Mouse (Mus musculus): Measurements from ENCODE around the gene Ndufv1. TPM values are rescaled to one million over a fixed set of nuclear protein-coding genes. Genes with fewer than 3 reads are reported as not detected.
"Not testable (repeated sequence)": the region's sequence is repeated elsewhere in the genome, so short reads cannot be mapped to it uniquely, and the experiment has no call there.

Gene Ndufv1
- polyA plus RNA-seq, 1 experiment from 2014 or later: 223 TPM

DNA sequence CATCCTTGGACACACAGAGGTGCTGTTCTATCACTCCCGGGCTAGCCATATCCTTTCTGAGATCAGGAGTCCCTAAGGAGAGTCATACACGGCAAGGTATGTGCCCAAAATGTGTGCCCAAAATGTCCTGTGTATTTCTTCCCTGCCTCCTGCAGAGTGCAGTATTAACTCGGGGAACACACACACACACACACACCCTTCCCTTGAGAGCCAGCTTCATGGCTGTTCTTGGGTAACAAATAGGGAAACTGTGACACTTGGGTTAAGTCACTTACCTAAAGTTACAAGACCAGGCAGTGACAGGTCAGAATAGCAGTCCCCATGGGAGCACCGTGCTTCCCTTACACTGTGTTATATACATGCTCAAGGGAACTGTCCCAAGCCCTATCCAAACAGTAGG is 48.6 kb downstream of the Ndufv1 start:
- Histone ChIP-seq H3K4me3 (ENCODE audit: low read length) (no peak overlapping the region), H3K4me1 (ENCODE audit: control insufficient read depth, insufficient read depth, low read length) (no peaks in the 10 kb centered on the region), H3K9me3 (ENCODE audit: control insufficient read depth, low read length) (no peaks in the 10 kb centered on the region), H3K9ac (ENCODE audit: low read depth, low read length) (no peak overlapping the region), H3K27ac (ENCODE audit: low read depth, low read length) (no peak overlapping the region), H3K36me3 (ENCODE audit: control insufficient read depth, insufficient read depth, low read length) (no peaks in the 10 kb centered on the region), H3K4me2 (replicated peaks; ENCODE audit: low read depth, low read length) (no peak overlapping the region), H3K27me3 (ENCODE audit: control insufficient read depth, insufficient read depth, low read length) (no peaks in the 10 kb centered on the region)
- ATAC-seq (ENCODE audit: low FRiP score, low TSS enrichment): no peak
- 64% methylated on average over 4 of the region's 4 CpGs for WGBS

- H3K9me3 ChIP-seq (ENCODE audit: control insufficient read depth, low read length): no peaks in the 10 kb centered on the region
- no peak overlapping the region for H3K27ac ChIP-seq (ENCODE audit: low read depth, low read length)
- ATAC-seq (ENCODE audit: low FRiP score, low TSS enrichment): no peak
- no peaks in the 10 kb centered on the region for H3K4me1 ChIP-seq (ENCODE audit: control insufficient read depth, insufficient read depth, low read length)
- no peaks in the 10 kb centered on the region for H3K27me3 ChIP-seq (ENCODE audit: control insufficient read depth, insufficient read depth, low read length)
- no peaks in the 10 kb centered on the region for H3K36me3 ChIP-seq (ENCODE audit: control insufficient read depth, insufficient read depth, low read length)
- 22% methylated on average over 2 of the region's 2 CpGs for WGBS
- H3K4me3 ChIP-seq (ENCODE audit: low read length): no peak overlapping the region
- no peak overlapping the region for H3K9ac ChIP-seq (ENCODE audit: low read depth, low read length)
- H3K4me2 ChIP-seq (replicated peaks; ENCODE audit: low read depth, low read length): no peak overlapping the region
Measured at GRCm38 (mm10) chr19:3962469-3962868, 50.1 kb downstream of the Ndufv1 start.

DNA sequence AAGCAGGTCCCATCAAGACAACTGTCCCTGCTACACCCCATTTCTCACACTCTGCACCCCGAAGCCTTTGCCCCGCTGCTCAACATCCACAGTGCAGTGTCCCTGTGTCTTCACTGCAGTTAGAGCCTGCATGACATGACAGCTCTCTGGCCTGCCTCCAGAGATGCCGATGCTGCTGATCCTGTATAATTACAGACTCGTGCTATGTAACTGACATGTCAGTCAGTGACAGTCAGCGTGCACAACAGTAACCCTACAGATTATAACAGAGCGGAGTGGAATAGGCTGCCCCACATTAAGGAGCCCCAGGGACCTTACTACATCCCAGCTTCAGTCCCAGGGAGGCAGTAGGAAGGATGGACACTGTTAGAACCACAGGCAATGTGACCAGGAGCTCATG is 50.8 kb downstream of the Ndufv1 start:
- H3K9ac ChIP-seq (ENCODE audit: low read depth, low read length); H3K4me3 ChIP-seq (ENCODE audit: low read length); H3K27ac ChIP-seq (ENCODE audit: low read depth, low read length); H3K4me1 ChIP-seq (ENCODE audit: control insufficient read depth, insufficient read depth, low read length); H3K4me2 ChIP-seq (replicated peaks; ENCODE audit: low read depth, low read length); H3K36me3 ChIP-seq (ENCODE audit: control insufficient read depth, insufficient read depth, low read length); ATAC-seq (ENCODE audit: low FRiP score, low TSS enrichment); H3K9me3 ChIP-seq (ENCODE audit: control insufficient read depth, low read length); H3K27me3 ChIP-seq (ENCODE audit: control insufficient read depth, insufficient read depth, low read length): not testable (repeated sequence)
- WGBS: 90% methylated on average over 6 of the region's 6 CpGs

DNA sequence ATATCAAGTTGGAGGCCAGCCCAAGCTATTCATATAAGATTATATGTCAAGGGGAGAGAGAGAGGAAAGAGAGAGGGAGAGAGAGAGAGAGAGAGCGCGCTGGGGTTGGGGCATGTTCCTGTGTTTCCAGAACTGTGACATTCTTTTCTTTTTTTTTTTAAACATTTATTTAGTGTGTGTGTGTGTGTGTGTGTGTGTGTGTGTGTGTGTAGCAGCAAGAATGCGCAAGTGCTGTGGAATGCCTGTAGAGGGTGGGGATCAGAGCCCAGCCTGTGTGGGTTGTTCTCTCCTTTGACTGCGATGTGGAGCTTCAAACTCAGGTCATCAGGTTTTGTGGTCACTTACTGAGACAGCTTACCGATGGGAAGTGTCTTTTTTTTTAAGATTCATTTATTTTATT is 52.4 kb downstream of the Ndufv1 start:
- H3K36me3 ChIP-seq (ENCODE audit: control insufficient read depth, insufficient read depth, low read length): no peaks in the 10 kb centered on the region
- H3K27me3 ChIP-seq (ENCODE audit: control insufficient read depth, insufficient read depth, low read length): no peaks in the 10 kb centered on the region
- no peak overlapping the region for H3K9ac ChIP-seq (ENCODE audit: low read depth, low read length)
- no peak overlapping the region for H3K4me3 ChIP-seq (ENCODE audit: low read length)
- 86% methylated on average over 5 of the region's 5 CpGs for WGBS
- no peaks in the 10 kb centered on the region for H3K4me1 ChIP-seq (ENCODE audit: control insufficient read depth, insufficient read depth, low read length)
- ATAC-seq (ENCODE audit: low FRiP score, low TSS enrichment): no peak
- H3K9me3 ChIP-seq (ENCODE audit: control insufficient read depth, low read length): no peaks in the 10 kb centered on the region
- H3K4me2 ChIP-seq (replicated peaks; ENCODE audit: low read depth, low read length): no peak overlapping the region
- H3K27ac ChIP-seq (ENCODE audit: low read depth, low read length): no peak overlapping the region

DNA sequence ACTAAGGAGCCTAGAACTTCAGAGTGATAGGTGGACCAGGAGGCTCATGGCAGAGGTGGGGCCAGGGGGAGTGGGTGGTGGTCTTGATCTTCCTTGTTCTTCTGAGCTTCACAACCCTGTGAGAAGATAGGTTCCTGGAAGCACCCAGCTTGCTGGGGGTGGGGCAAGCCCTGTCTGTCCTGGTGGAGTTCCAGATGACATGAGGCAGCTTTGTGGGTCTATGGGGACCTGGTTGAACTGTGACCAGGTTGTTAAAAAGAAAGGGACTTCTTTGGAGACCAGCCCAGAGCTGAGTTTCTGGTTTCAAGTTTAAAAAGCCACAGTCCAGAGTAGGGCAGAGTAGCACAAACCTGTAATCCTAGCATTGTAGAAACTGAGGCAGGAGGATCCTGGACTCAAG is 53.6 kb downstream of the Ndufv1 start:
- Histone ChIP-seq H3K36me3 (ENCODE audit: control insufficient read depth, insufficient read depth, low read length) (no peaks in the 10 kb centered on the region), H3K27me3 (ENCODE audit: control insufficient read depth, insufficient read depth, low read length) (no peaks in the 10 kb centered on the region), H3K4me2 (replicated peaks; ENCODE audit: low read depth, low read length) (no peak overlapping the region), H3K27ac (ENCODE audit: low read depth, low read length) (no peak overlapping the region), H3K9ac (ENCODE audit: low read depth, low read length) (no peak overlapping the region), H3K4me3 (ENCODE audit: low read length) (no peak overlapping the region), H3K9me3 (ENCODE audit: control insufficient read depth, low read length) (no peaks in the 10 kb centered on the region), H3K4me1 (ENCODE audit: control insufficient read depth, insufficient read depth, low read length) (no peaks in the 10 kb centered on the region)
- ATAC-seq (ENCODE audit: low FRiP score, low TSS enrichment): no peak

GRCm38 (mm10) chr19:3958470-3958869 is 54.1 kb downstream of the Ndufv1 start, which contains the start of gene Aldh3b3:
Gene Aldh3b3 (plus strand): TSS chr19:3958645.
- no peak within 1 kb of the TSS for H3K4me2 ChIP-seq (replicated peaks; ENCODE audit: low read depth, low read length)
- no peak for ATAC-seq (ENCODE audit: low FRiP score, low TSS enrichment)
- no peak within 1 kb of the TSS for H3K27ac ChIP-seq (ENCODE audit: low read depth, low read length)
- no peak within 1 kb of the TSS for H3K4me3 ChIP-seq (ENCODE audit: low read length)
- no peaks in the 10 kb centered on the region for H3K36me3 ChIP-seq (ENCODE audit: control insufficient read depth, insufficient read depth, low read length)
- no peaks in the 10 kb centered on the region for H3K4me1 ChIP-seq (ENCODE audit: control insufficient read depth, insufficient read depth, low read length)
- no peak within 1 kb of the TSS for H3K9ac ChIP-seq (ENCODE audit: low read depth, low read length)
- no peaks in the 10 kb centered on the region for H3K27me3 ChIP-seq (ENCODE audit: control insufficient read depth, insufficient read depth, low read length)
- WGBS: 74% methylated on average over 4 of the region's 4 CpGs
- no peaks in the 10 kb centered on the region for H3K9me3 ChIP-seq (ENCODE audit: control insufficient read depth, low read length)

Other genes with a start within 250 kb of the Ndufv1 start
- 20.2 and 41.7 TPM in 2 replicates for gene Kmt5b, start 245.4 kb downstream of the Ndufv1 start, polyA plus RNA-seq (2014; fragmentation: Nextera tagmentation; extraction: Ambion mirVana)
- gene Chka, start 161.0 kb downstream of the Ndufv1 start, polyA plus RNA-seq (2014; fragmentation: Nextera tagmentation; extraction: Ambion mirVana): 46.8 and 62.6 TPM in 2 replicates
- gene Tcirg1, start 105.7 kb downstream of the Ndufv1 start, polyA plus RNA-seq (2014; fragmentation: Nextera tagmentation; extraction: Ambion mirVana): 26.2 and 35.0 TPM in 2 replicates
- 397 and 412 TPM in 2 replicates for gene Ndufs8, start 100.0 kb downstream of the Ndufv1 start, polyA plus RNA-seq (2014; fragmentation: Nextera tagmentation; extraction: Ambion mirVana)
- gene Aldh3b1, start 83.0 kb downstream of the Ndufv1 start, polyA plus RNA-seq (2014; fragmentation: Nextera tagmentation; extraction: Ambion mirVana): 2.8 and 3.0 TPM in 2 replicates
- 7.0 and 12.4 TPM in 2 replicates for gene Unc93b1, start 77.6 kb downstream of the Ndufv1 start, polyA plus RNA-seq (2014; fragmentation: Nextera tagmentation; extraction: Ambion mirVana)
- not detected in 2 replicates for gene Aldh3b3, start 54.2 kb downstream of the Ndufv1 start, polyA plus RNA-seq (2014; fragmentation: Nextera tagmentation; extraction: Ambion mirVana)
- gene Aldh3b2, start 40.5 kb downstream of the Ndufv1 start, polyA plus RNA-seq (2014; fragmentation: Nextera tagmentation; extraction: Ambion mirVana): 1.3 and 1.6 TPM in 2 replicates
- 22.4 and 26.3 TPM in 2 replicates for gene Acy3, start 26.2 kb downstream of the Ndufv1 start, polyA plus RNA-seq (2014; fragmentation: Nextera tagmentation; extraction: Ambion mirVana)
- gene Tbx10, start 20.1 kb downstream of the Ndufv1 start, polyA plus RNA-seq (2014; fragmentation: Nextera tagmentation; extraction: Ambion mirVana): 0.74 and 1.1 TPM in 2 replicates
- gene Nudt8, start 12.2 kb downstream of the Ndufv1 start, polyA plus RNA-seq (2014; fragmentation: Nextera tagmentation; extraction: Ambion mirVana): 37.6 and 38.5 TPM in 2 replicates
- gene Gm49405, start 12.2 kb downstream of the Ndufv1 start, polyA plus RNA-seq (2014; fragmentation: Nextera tagmentation; extraction: Ambion mirVana): 2.5 and 2.7 TPM in 2 replicates
- 4.5 and 5.8 TPM in 2 replicates for gene Doc2g, start 9.5 kb downstream of the Ndufv1 start, polyA plus RNA-seq (2014; fragmentation: Nextera tagmentation; extraction: Ambion mirVana)
- 518 and 527 TPM in 2 replicates for gene Gstp1, start 25.2 kb upstream of the Ndufv1 start, polyA plus RNA-seq (2014; fragmentation: Nextera tagmentation; extraction: Ambion mirVana)
- 1.4 and 5.3 TPM in 2 replicates for gene Gstp2, start 33.2 kb upstream of the Ndufv1 start, polyA plus RNA-seq (2014; fragmentation: Nextera tagmentation; extraction: Ambion mirVana)
- 0.34 TPM in 1 of 2 replicates, not detected in the other for gene Gstp3, start 46.8 kb upstream of the Ndufv1 start, polyA plus RNA-seq (2014; fragmentation: Nextera tagmentation; extraction: Ambion mirVana)
- not detected in 2 replicates for gene Cabp2, start 68.8 kb upstream of the Ndufv1 start, polyA plus RNA-seq (2014; fragmentation: Nextera tagmentation; extraction: Ambion mirVana)
- 116 and 121 TPM in 2 replicates for gene Cdk2ap2, start 84.4 kb upstream of the Ndufv1 start, polyA plus RNA-seq (2014; fragmentation: Nextera tagmentation; extraction: Ambion mirVana)
- 14.0 and 15.8 TPM in 2 replicates for gene Pitpnm1, start 87.2 kb upstream of the Ndufv1 start, polyA plus RNA-seq (2014; fragmentation: Nextera tagmentation; extraction: Ambion mirVana)
- gene Aip, start 113.1 kb upstream of the Ndufv1 start, polyA plus RNA-seq (2014; fragmentation: Nextera tagmentation; extraction: Ambion mirVana): 92.0 and 97.5 TPM in 2 replicates
- not detected in 2 replicates for gene Gpr152, start 127.0 kb upstream of the Ndufv1 start, polyA plus RNA-seq (2014; fragmentation: Nextera tagmentation; extraction: Ambion mirVana)
- gene Cabp4, start 131.2 kb upstream of the Ndufv1 start, polyA plus RNA-seq (2014; fragmentation: Nextera tagmentation; extraction: Ambion mirVana): 0.06 and 0.09 TPM in 2 replicates
- 132 and 156 TPM in 2 replicates for gene Coro1b, start 135.8 kb upstream of the Ndufv1 start, polyA plus RNA-seq (2014; fragmentation: Nextera tagmentation; extraction: Ambion mirVana)
- gene Ptprcap, start 140.8 kb upstream of the Ndufv1 start, polyA plus RNA-seq (2014; fragmentation: Nextera tagmentation; extraction: Ambion mirVana): 0.57 and 0.80 TPM in 2 replicates
- gene Rps6kb2, start 150.5 kb upstream of the Ndufv1 start, polyA plus RNA-seq (2014; fragmentation: Nextera tagmentation; extraction: Ambion mirVana): 33.4 and 42.0 TPM in 2 replicates
- gene Carns1, start 162.7 kb upstream of the Ndufv1 start, polyA plus RNA-seq (2014; fragmentation: Nextera tagmentation; extraction: Ambion mirVana): 1.7 and 1.9 TPM in 2 replicates
- 2.7 and 3.2 TPM in 2 replicates for gene Tbc1d10c, start 178.5 kb upstream of the Ndufv1 start, polyA plus RNA-seq (2014; fragmentation: Nextera tagmentation; extraction: Ambion mirVana)
- 987 and 1,041 TPM in 2 replicates for gene Ppp1ca, start 179.3 kb upstream of the Ndufv1 start, polyA plus RNA-seq (2014; fragmentation: Nextera tagmentation; extraction: Ambion mirVana)
- 34.7 and 39.5 TPM in 2 replicates for gene Rad9a, start 188.9 kb upstream of the Ndufv1 start, polyA plus RNA-seq (2014; fragmentation: Nextera tagmentation; extraction: Ambion mirVana)
- 5.7 and 5.9 TPM in 2 replicates for gene Clcf1, start 201.4 kb upstream of the Ndufv1 start, polyA plus RNA-seq (2014; fragmentation: Nextera tagmentation; extraction: Ambion mirVana)
- not detected in 2 replicates for gene AC109138.7, start 201.6 kb upstream of the Ndufv1 start, polyA plus RNA-seq (2014; fragmentation: Nextera tagmentation; extraction: Ambion mirVana)
- 26.4 and 28.2 TPM in 2 replicates for gene Pold4, start 219.1 kb upstream of the Ndufv1 start, polyA plus RNA-seq (2014; fragmentation: Nextera tagmentation; extraction: Ambion mirVana)

All from kidney, embryonic 14.5 days (tissue).